Mouse (Mus musculus): Measurements from ENCODE around the gene Mef2d. TPM values are rescaled to one million over a fixed set of nuclear protein-coding genes. Genes with fewer than 3 reads are reported as not detected.

Mef2d gene
- polyA plus RNA-seq (2012; rRNA removed): 16.0 and 17.6 TPM in 2 replicates

DNA sequence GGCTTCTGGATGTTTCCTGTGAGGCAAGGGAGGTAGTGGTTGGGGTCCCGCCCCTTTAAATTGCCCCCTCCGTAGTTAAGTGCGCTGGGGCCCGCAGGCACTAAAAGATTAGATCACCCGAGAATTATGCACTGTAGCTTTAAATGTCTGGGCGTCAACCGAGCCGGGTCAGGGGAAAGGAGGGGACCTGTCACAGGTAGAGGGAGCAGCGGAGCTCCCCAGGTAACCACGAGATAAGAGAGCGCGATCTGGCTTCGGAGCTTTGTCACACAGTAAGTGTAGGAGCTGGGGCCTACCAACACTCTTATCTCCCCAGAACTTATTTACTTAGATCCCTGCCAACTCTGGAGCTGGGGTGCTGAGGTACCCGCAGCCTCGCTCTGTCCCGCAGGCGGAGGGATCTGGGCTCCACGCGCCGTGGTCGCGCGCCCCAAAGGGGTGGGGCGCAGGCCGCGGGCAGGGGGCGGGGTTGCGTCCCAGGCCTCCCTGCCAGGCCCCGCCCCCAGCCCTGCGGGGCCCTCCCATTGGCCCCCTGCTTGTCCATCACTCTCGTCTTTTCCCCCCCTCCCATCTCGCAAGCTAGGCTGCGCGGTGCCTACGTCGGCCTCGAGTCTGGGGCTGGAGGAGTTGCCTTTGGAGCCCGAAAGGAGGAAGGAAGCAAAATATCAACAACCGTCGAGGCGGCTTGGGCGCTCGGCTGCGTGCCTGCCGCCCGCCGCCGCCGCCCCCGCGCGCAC lies at the start of gene Mef2d:
TSS of gene Mef2d (plus strand) at position 586 of the 737 bp plus-strand sequence.
- peak within 1 kb of the TSS; percentile 91 for H3K27ac ChIP-seq (ENCODE audit: control insufficient read depth, insufficient read depth, low read depth, low read length)
- peaks cover 61% of the 10 kb centered on the region for H3K4me1 ChIP-seq (ENCODE audit: control insufficient read depth, insufficient read depth, low read length)
- TF ChIP-seq CTCF (IDR thresholded peaks at IDR 0.05; ENCODE audit: control insufficient read depth, insufficient read depth, insufficient replicate concordance, low read depth, low read length) (no peak), POLR2A (IDR thresholded peaks at IDR 0.05; ENCODE audit: control insufficient read depth, low read depth, low read length) (peak; percentile 89)
- no peaks in the 10 kb centered on the region for H3K36me3 ChIP-seq (ENCODE audit: control insufficient read depth, insufficient read depth, low read length)
- H3K4me3 ChIP-seq (ENCODE audit: control insufficient read depth, low read depth, low read length): peak within 1 kb of the TSS; percentile 86
- H3K27me3 ChIP-seq (ENCODE audit: control insufficient read depth, insufficient read depth, low read length): no peaks in the 10 kb centered on the region

DNA sequence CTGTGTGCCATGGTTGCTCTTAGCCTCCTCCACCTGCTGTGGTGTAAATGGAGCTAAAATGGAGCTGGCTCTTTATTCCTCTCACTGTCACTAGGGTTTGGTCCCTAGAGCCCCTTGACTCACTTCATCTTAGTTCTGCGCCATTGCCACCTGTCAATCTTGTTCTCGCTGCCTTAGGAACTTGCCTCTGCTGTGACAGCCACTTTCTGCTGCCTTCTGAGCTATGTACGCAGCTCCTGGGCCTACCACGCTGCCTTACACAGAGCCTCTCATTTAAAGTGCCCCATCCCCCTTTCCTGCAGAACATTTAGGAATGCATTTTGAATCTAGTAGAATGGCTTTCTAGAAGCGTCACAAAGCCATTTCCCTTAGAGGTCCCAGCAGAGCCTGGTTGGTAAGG lies 48.0 kb upstream of the Mef2d start:
- Histone ChIP-seq H3K4me1 (ENCODE audit: control insufficient read depth, insufficient read depth, low read length) (no peaks in the 10 kb centered on the region), H3K27ac (ENCODE audit: control insufficient read depth, insufficient read depth, low read depth, low read length) (no peak overlapping the region), H3K27me3 (ENCODE audit: control insufficient read depth, insufficient read depth, low read length) (no peaks in the 10 kb centered on the region), H3K36me3 (ENCODE audit: control insufficient read depth, insufficient read depth, low read length) (no peaks in the 10 kb centered on the region), H3K4me3 (ENCODE audit: control insufficient read depth, low read depth, low read length) (no peak overlapping the region)
- TF ChIP-seq POLR2A (IDR thresholded peaks at IDR 0.05; ENCODE audit: control insufficient read depth, low read depth, low read length) (no peak), CTCF (IDR thresholded peaks at IDR 0.05; ENCODE audit: control insufficient read depth, insufficient read depth, insufficient replicate concordance, low read depth, low read length) (no peak)

DNA sequence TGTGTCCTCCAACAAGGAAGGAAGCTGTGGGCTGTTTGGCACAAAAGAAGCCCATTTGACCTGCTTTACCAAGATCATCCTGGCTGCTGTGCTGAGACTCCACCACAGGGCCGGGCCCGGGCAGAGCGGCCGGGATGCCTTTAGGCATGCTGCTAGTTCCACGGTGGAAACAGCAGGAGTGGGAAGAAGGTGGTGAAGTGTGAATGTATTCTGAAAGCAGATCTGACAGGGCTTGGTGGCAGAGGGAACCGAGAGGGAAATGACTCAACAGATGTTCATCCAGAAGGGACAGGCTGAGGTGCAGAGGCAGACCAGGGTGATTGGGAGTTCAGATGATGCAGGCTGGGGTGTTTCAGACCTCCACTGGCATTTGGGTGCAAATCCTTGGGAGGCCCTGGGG lies 44.5 kb upstream of the Mef2d start:
- Histone ChIP-seq H3K27ac (ENCODE audit: control insufficient read depth, insufficient read depth, low read depth, low read length) (no peak overlapping the region), H3K27me3 (ENCODE audit: control insufficient read depth, insufficient read depth, low read length) (no peaks in the 10 kb centered on the region), H3K36me3 (ENCODE audit: control insufficient read depth, insufficient read depth, low read length) (no peaks in the 10 kb centered on the region), H3K4me1 (ENCODE audit: control insufficient read depth, insufficient read depth, low read length) (no peaks in the 10 kb centered on the region), H3K4me3 (ENCODE audit: control insufficient read depth, low read depth, low read length) (no peak overlapping the region)
- TF ChIP-seq POLR2A (IDR thresholded peaks at IDR 0.05; ENCODE audit: control insufficient read depth, low read depth, low read length) (no peak), CTCF (IDR thresholded peaks at IDR 0.05; ENCODE audit: control insufficient read depth, insufficient read depth, insufficient replicate concordance, low read depth, low read length) (no peak)

DNA sequence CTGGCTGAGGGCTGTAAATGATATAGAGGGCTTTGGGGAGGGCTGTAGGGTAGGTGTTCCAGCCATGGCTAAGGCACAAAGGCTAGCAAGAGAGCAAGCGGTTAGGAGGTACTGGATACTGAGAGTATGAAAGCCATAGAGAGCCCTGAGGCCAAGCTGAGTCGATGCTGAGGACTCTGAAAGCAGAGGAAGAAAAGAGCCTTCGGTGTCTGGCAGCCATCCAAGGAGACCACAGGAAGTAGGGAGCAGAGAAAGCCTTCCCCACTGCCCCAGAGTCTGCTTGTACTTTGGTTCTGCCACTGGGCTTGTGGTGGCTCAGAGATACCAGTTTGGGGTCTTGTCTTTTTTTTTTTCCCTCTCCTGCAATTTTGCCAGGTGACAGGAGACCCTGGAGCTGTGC lies 41.9 kb upstream of the Mef2d start:
- H3K4me3 ChIP-seq (ENCODE audit: control insufficient read depth, low read depth, low read length): no peak overlapping the region
- H3K27me3 ChIP-seq (ENCODE audit: control insufficient read depth, insufficient read depth, low read length): no peaks in the 10 kb centered on the region
- TF ChIP-seq POLR2A (IDR thresholded peaks at IDR 0.05; ENCODE audit: control insufficient read depth, low read depth, low read length) (no peak), CTCF (IDR thresholded peaks at IDR 0.05; ENCODE audit: control insufficient read depth, insufficient read depth, insufficient replicate concordance, low read depth, low read length) (no peak)
- no peak overlapping the region for H3K27ac ChIP-seq (ENCODE audit: control insufficient read depth, insufficient read depth, low read depth, low read length)
- no peaks in the 10 kb centered on the region for H3K4me1 ChIP-seq (ENCODE audit: control insufficient read depth, insufficient read depth, low read length)
- H3K36me3 ChIP-seq (ENCODE audit: control insufficient read depth, insufficient read depth, low read length): no peaks in the 10 kb centered on the region

DNA sequence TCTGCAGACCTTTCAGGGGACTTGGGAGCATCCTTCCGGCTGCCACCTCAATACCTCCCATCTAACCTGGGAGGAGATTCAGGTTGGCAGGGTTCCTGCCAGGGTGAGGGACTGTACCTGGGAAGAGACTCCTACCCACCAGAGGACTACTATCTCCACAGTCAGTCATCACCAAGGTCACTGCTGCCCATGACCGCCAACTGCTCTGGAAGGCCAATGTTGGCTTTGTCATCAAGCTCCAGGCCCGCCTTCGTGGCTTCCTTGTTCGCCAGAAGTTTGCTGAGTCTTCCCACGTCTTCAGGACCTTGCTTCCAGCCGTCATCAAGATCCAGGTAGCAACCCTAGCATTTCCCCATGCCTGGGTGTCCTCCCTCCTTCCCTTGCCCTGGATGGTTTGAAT lies 40.4 kb upstream of the Mef2d start:
- Histone ChIP-seq H3K27me3 (ENCODE audit: control insufficient read depth, insufficient read depth, low read length) (no peaks in the 10 kb centered on the region), H3K4me3 (ENCODE audit: control insufficient read depth, low read depth, low read length) (no peak overlapping the region), H3K36me3 (ENCODE audit: control insufficient read depth, insufficient read depth, low read length) (no peaks in the 10 kb centered on the region), H3K27ac (ENCODE audit: control insufficient read depth, insufficient read depth, low read depth, low read length) (no peak overlapping the region), H3K4me1 (ENCODE audit: control insufficient read depth, insufficient read depth, low read length) (no peaks in the 10 kb centered on the region)
- TF ChIP-seq CTCF (IDR thresholded peaks at IDR 0.05; ENCODE audit: control insufficient read depth, insufficient read depth, insufficient replicate concordance, low read depth, low read length): no peak
- TF ChIP-seq POLR2A (IDR thresholded peaks at IDR 0.05; ENCODE audit: control insufficient read depth, low read depth, low read length): no peak

DNA sequence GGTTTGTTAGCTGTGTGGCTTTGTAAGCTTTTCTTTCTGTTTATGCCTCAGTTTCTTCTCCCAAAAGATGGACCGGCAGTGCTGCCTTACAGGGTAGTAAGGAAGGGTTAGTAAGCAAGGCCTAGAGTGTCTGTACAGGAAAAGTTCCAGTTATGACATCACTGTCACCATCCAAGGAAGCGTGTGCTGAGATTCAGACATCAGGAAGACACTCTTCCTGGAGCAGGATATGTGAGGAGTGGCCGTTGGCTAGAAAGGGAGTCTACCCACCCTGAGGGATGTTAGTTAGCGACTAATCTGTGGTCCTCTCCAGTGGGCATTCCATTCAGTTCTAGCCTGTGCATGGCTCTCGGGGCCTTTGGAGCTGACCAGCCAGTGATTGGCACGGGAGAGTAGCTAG lies 40.0 kb upstream of the Mef2d start:
- Histone ChIP-seq H3K4me3 (ENCODE audit: control insufficient read depth, low read depth, low read length) (no peak overlapping the region), H3K27me3 (ENCODE audit: control insufficient read depth, insufficient read depth, low read length) (no peaks in the 10 kb centered on the region), H3K4me1 (ENCODE audit: control insufficient read depth, insufficient read depth, low read length) (no peaks in the 10 kb centered on the region), H3K36me3 (ENCODE audit: control insufficient read depth, insufficient read depth, low read length) (no peaks in the 10 kb centered on the region), H3K27ac (ENCODE audit: control insufficient read depth, insufficient read depth, low read depth, low read length) (no peak overlapping the region)
- TF ChIP-seq POLR2A (IDR thresholded peaks at IDR 0.05; ENCODE audit: control insufficient read depth, low read depth, low read length) (no peak), CTCF (IDR thresholded peaks at IDR 0.05; ENCODE audit: control insufficient read depth, insufficient read depth, insufficient replicate concordance, low read depth, low read length) (no peak)

DNA sequence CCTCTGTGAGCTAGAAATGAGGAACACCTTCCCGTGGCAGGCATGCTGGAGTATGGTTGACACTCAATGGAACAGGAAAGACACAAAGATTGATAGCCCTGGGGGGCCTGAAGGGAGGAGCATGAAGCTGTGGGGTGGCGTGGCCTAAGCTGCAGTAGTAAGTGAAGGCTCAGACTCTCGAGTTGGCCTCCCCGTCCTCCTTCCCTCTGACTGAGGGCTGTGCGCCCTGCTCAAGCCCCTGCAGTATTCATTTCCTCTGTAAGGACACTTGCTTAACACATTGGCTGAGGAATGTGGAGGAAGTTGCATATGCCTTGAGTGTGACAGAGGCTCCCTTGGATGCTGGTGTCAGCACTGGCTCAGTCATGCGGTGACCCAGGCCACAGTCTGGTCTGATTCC lies 39.6 kb upstream of the Mef2d start:
- H3K4me3 ChIP-seq (ENCODE audit: control insufficient read depth, low read depth, low read length): no peak overlapping the region
- H3K27ac ChIP-seq (ENCODE audit: control insufficient read depth, insufficient read depth, low read depth, low read length): no peak overlapping the region
- TF ChIP-seq POLR2A (IDR thresholded peaks at IDR 0.05; ENCODE audit: control insufficient read depth, low read depth, low read length): no peak
- no peak for TF ChIP-seq CTCF (IDR thresholded peaks at IDR 0.05; ENCODE audit: control insufficient read depth, insufficient read depth, insufficient replicate concordance, low read depth, low read length)
- no peaks in the 10 kb centered on the region for H3K4me1 ChIP-seq (ENCODE audit: control insufficient read depth, insufficient read depth, low read length)
- no peaks in the 10 kb centered on the region for H3K36me3 ChIP-seq (ENCODE audit: control insufficient read depth, insufficient read depth, low read length)
- H3K27me3 ChIP-seq (ENCODE audit: control insufficient read depth, insufficient read depth, low read length): no peaks in the 10 kb centered on the region
